Mouse (Mus musculus) ovary, postnatal 10 days (tissue): ENCODE data around the gene Dbi.

Experiments
- DNase-seq: peaks from one replicate; pipeline ENCODE4 v3.0.0; 2022; ENCODE audit warnings: low spot score

Dbi gene

DNA sequence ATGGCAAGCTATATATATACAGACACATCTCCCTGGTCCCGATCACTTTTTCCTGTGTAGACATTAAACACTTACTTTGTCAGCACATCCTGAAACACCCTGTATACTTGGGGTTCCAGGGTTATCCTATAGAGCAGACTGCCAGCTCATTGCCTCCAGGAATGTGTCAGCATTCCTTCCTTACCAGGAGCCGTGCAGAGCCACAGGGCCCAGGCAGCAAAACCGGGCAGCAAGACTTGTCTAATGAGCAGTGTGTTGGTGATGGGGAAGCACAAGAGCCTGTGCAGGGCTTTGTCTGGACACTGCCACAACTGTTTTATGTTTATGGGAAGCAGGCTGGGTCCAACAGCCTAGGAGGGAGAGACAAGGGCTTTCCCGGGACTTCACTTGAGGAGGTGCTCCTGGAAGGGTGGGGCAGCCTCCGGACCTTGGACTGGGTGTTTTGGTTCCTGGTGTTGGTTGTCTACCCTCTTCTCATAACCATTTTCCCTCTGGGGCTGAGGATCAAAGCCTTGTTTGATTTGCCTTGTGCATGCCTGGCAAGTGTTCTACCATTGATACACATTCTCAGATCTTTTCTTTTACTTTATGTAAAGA is 36.9 kb downstream of the Dbi start:
- no peak for DNase-seq

DNA sequence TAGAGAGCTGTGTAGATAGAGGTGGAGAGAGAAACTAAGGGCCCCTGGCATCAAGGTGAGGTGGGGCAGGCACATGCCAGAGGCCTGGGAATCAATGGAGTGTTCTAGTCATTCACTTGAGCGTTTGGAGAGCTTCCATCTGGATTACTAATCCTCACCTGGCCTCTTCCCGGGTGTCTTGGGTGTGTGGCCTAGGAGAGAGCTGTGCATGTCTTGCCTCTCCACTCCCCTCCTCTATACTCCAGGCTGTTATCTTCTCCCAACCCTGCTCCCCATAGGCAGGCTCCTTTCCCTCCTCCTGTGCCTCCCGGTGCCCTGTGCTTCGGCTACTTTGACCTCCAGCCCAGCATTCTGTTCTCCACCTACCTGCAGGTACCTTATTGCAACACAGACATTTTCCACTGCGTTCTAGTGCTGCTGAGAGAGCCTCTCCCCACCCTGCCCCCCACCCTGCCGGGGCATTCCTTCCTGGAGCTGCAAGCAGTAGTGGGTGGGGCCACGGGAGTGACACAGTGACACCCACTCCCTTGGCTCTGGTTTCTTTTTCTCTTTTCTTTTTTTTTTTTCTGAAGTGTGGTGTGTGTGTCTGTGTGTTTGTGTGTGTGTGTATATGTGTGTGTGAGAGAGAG is 37.8 kb downstream of the Dbi start:
- no peak for DNase-seq

DNA sequence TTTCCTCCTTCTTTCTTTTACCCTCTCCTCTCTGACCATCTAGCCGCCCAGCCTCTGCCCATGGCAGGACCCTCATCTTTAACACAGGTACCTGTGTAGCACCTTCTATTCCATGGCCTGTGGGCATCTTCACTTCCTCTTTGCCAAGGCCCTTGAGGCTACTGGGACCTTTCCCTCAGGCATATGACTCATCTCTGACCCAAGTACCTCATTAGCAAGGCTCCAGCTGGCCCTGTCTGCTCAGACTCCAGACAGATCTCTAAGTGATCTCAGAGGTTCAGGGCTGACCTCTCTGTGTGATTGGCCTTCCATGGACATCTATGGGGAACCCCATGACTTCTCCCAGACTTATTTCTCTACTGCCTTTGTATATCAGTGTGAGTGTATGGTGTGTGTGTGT is 40.2 kb downstream of the Dbi start:
- DNase-seq: no peak

GRCm38 (mm10) chr1:120077746-120078410 is 43.0 kb downstream of the Dbi start:
- DNase-seq: no peak

DNA sequence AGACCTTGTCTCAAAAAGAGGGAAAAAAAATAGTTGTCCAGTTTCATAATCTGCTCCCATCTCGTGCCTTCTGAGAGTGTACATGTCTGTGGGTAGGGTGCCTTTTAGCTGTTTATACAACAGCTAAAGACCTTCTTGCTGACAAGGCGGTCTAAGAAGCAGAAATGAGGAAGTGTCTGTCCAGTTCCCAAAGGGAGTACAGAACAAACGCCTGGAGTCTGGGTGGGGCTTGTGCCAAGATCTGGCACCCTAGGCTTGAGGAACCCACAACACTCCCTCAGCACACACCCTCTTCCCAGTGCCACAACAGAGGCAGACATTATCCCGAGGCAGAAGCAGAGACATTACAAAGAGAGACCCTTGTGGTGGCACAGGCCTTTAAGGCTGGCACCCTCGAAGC is 45.4 kb downstream of the Dbi start:
- no peak for DNase-seq

GRCm38 (mm10) chr1:120074931-120075330 is 45.9 kb downstream of the Dbi start:
- no peak for DNase-seq

DNA sequence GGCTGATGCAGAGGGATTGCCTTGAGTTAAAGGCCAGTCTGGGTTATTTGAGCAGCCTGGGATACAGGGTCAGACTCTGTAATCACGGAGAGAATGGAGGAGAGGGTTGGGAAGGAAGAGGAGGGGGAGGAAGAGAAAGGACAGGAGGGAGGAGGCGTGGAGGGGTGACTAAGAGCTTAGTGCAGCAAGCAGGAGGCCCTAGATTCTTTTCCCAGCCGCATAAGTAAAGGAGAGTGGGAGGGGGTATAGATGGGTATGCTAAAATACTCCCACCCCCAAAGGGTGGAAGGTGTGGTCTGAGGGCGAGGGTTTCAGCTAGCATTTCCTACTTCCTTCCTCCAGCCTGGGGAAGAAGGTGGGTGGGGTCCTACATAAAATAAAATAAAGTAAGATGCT is 46.6 kb downstream of the Dbi start:
- no peak for DNase-seq

- DNase-seq: peak; percentile 16
These were observed 47.2 kb downstream of the Dbi start, which contains the start of gene Tmem37 for GRCm38 (mm10) chr1:120073519-120074306. TSS of gene Tmem37 (minus strand) at chr1:120074074.

- no peak for DNase-seq
These were observed 48.0 kb downstream of the Dbi start for GRCm38 (mm10) chr1:120072900-120073299.

- no peak for DNase-seq
These were observed 49.7 kb downstream of the Dbi start for GRCm38 (mm10) chr1:120071133-120071532.

DNA sequence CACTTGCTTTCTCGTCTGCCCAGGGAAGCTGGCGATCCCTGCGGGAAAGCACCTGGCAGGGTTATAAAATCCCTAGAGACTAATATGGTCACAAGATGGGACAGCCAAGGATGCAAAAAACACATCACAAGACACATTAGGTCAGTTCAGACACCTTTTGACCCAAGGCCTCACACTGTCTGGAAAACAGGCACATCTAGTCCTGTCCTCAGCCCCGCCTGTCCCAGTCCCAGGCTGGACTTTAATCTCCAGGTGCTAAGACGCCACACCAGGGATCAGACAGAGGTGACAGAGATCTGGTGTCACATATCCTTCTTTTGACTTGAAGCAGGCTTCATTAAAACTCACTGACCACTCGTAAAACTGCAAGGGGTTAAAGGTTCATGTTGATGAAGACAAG is 50.7 kb downstream of the Dbi start:
- DNase-seq: no peak

- no peak for DNase-seq
These were observed 51.8 kb downstream of the Dbi start for GRCm38 (mm10) chr1:120069120-120069519.

GRCm38 (mm10) chr1:120066625-120067024 is 54.3 kb downstream of the Dbi start:
- DNase-seq: no peak

DNA sequence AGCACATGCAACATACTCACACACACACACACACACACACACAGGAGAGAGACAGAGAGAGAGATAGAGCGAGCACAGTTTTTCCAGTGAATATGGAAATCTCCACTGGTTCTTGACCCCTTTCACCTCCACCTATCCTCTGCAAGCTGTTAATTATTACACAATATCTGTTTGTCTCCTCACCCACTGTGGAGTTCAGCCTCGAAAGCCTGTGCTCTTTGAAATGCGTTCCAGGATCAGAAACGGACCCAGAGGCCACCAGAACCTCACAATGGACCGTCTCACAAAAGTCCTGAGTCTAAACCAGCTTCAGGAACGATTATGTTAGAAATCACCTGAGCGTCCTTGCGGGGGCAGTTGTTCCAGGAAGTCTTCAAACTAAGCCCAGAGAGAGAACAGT is 54.7 kb downstream of the Dbi start:
- no peak for DNase-seq

GRCm38 (mm10) chr1:120064036-120064682 is 56.7 kb downstream of the Dbi start:
- DNase-seq: no peak
